Mouse (Mus musculus) forebrain, embryonic 13.5 days (tissue): ENCODE results near the gene Gpr62. TPM values are rescaled to one million over a fixed set of nuclear protein-coding genes. Genes with fewer than 3 reads are reported as not detected.

Source experiments
- ATAC-seq: fragments of 200-750 bp; cut with Nextera tagmentation; 2 replicates; pipeline ENCODE4 v1.8.0; 2017
- H3K27ac ChIP-seq: fragments of 300-500 bp; sonication (generic); 2 replicates; pipeline ENCODE4 v1.5.1; 2015; ENCODE audit warnings: inconsistent platforms, mild to moderate bottlenecking, moderate library complexity
- H3K27me3 ChIP-seq: fragments of 300-500 bp; sonication (generic); 2 replicates; pipeline ENCODE4 v1.6.1; 2015; ENCODE audit warnings: mild to moderate bottlenecking, inconsistent platforms
- H3K36me3 ChIP-seq: fragments of 300-500 bp; sonication (generic); 2 replicates; pipeline ENCODE4 v1.6.1; 2015; ENCODE audit warnings: mild to moderate bottlenecking, inconsistent platforms; ENCODE audit not compliant: poor library complexity, severe bottlenecking
- H3K4me1 ChIP-seq: fragments of 300-500 bp; sonication (generic); 2 replicates; pipeline ENCODE4 v1.6.1; 2015; ENCODE audit warnings: inconsistent platforms
- H3K4me2 ChIP-seq: fragments of 300-500 bp; sonication (generic); 2 replicates; pipeline ENCODE4 v1.6.1; 2015; ENCODE audit warnings: inconsistent platforms, mild to moderate bottlenecking, moderate library complexity
- H3K4me3 ChIP-seq: fragments of 300-500 bp; sonication (generic); 2 replicates; pipeline ENCODE4 v1.5.1; 2015; ENCODE audit warnings: mild to moderate bottlenecking, inconsistent platforms
- H3K9ac ChIP-seq: fragments of 300-500 bp; sonication (generic); 2 replicates; pipeline ENCODE4 v1.6.1; 2015; ENCODE audit warnings: mild to moderate bottlenecking, inconsistent platforms
- H3K9me3 ChIP-seq: fragments of 300-500 bp; sonication (generic); replicated peaks from 2 replicates; pipeline ENCODE4 v1.6.1; 2016; ENCODE audit warnings: inconsistent platforms
- WGBS: fragments of 180-500 bp; shearing (Covaris S2); methylation state at CpG from one replicate; pipeline ENCODE4 v1.1.7; 2015; 5-methylcytosine and 5-hydroxymethylcytosine counted together
- polyA plus RNA-seq: library from polyadenylated mRNA; unstranded; fragments of >200 nt; fragmentation: Nextera tagmentation; extraction: Ambion mirVana; gene quantifications from 2 replicates; pipeline ENCODE4 v1.2.1, GENCODE M21; 2015

The Gpr62 gene
- polyA plus RNA-seq, 1 experiment from 2014 or later = 0.45 TPM

- no peaks in the 10 kb centered on the region; the same call in 1 of the 2 replicates for H3K27me3 ChIP-seq
- peaks cover 65% of the 10 kb centered on the region for H3K36me3 ChIP-seq
- ATAC-seq = no peak
- no peak overlapping the region for H3K27ac ChIP-seq
- H3K4me2 ChIP-seq = no peak overlapping the region
- no peak overlapping the region for H3K4me3 ChIP-seq
- H3K9ac ChIP-seq = no peak overlapping the region
- WGBS = 85% methylated on average over 16 of the region's 16 CpGs
- peaks cover 67% of the 10 kb centered on the region for H3K4me1 ChIP-seq
- no peaks in the 10 kb centered on the region for H3K9me3 ChIP-seq
These were observed 3.9 kb downstream of the Gpr62 start for GRCm38 (mm10) chr9:106461641-106462429.

- 96% methylated on average over 9 of the region's 9 CpGs for WGBS
- H3K9ac ChIP-seq = no peak overlapping the region
- no peak overlapping the region for H3K4me2 ChIP-seq
- peaks cover 71% of the 10 kb centered on the region for H3K36me3 ChIP-seq
- no peak overlapping the region for H3K4me3 ChIP-seq
- H3K27me3 ChIP-seq = no peaks in the 10 kb centered on the region; the same call in 1 of the 2 replicates
- no peak for ATAC-seq
- H3K9me3 ChIP-seq = no peaks in the 10 kb centered on the region
- peaks cover 72% of the 10 kb centered on the region for H3K4me1 ChIP-seq
- no peak overlapping the region for H3K27ac ChIP-seq
These were observed 4.7 kb downstream of the Gpr62 start for GRCm38 (mm10) chr9:106461026-106461415.

- Histone ChIP-seq H3K4me1 (peaks cover 72% of the 10 kb centered on the region), H3K36me3 (peaks cover 71% of the 10 kb centered on the region), H3K27ac (no peak overlapping the region), H3K4me3 (no peak overlapping the region), H3K27me3 (no peaks in the 10 kb centered on the region; the same call in 1 of the 2 replicates), H3K9me3 (no peaks in the 10 kb centered on the region), H3K4me2 (no peak overlapping the region), H3K9ac (no peak overlapping the region; the same call in 1 of the 2 replicates)
- no peak for ATAC-seq
- WGBS = 81% methylated on average over 18 of the region's 18 CpGs
These were observed 5.2 kb downstream of the Gpr62 start for GRCm38 (mm10) chr9:106460401-106461025.

GRCm38 (mm10) chr9:106459946-106460345 lies 5.8 kb downstream of the Gpr62 start:
- Histone ChIP-seq H3K27me3 (no peaks in the 10 kb centered on the region; the same call in 1 of the 2 replicates), H3K4me1 (peaks cover 72% of the 10 kb centered on the region), H3K9ac (peak overlapping the region; percentile 21; the same call in 1 of the 2 replicates), H3K27ac (peak overlapping the region; percentile 51), H3K36me3 (peaks cover 71% of the 10 kb centered on the region), H3K4me2 (no peak overlapping the region), H3K9me3 (no peaks in the 10 kb centered on the region), H3K4me3 (no peak overlapping the region)
- no peak for ATAC-seq
- WGBS = 83% methylated on average over 15 of the region's 15 CpGs

GRCm38 (mm10) chr9:106457920-106458319 lies 7.8 kb downstream of the Gpr62 start:
- Histone ChIP-seq H3K27me3 (no peaks in the 10 kb centered on the region), H3K4me3 (peak overlapping the region; percentile 81; the same call in 1 of the 2 replicates), H3K27ac (peak overlapping the region; percentile 96; the same call in 1 of the 2 replicates), H3K9me3 (no peaks in the 10 kb centered on the region), H3K36me3 (peaks cover 54% of the 10 kb centered on the region), H3K4me1 (peaks cover 68% of the 10 kb centered on the region), H3K4me2 (peak overlapping the region; percentile 98), H3K9ac (peak overlapping the region; percentile 97; the same call in 1 of the 2 replicates)
- WGBS = 51% methylated on average over 5 of the region's 5 CpGs
- no peak for ATAC-seq

- Histone ChIP-seq H3K4me2 (peak overlapping the region; percentile 98), H3K9me3 (no peaks in the 10 kb centered on the region), H3K9ac (peak overlapping the region; percentile 97), H3K36me3 (peaks cover 47% of the 10 kb centered on the region), H3K27me3 (no peaks in the 10 kb centered on the region), H3K4me3 (peak overlapping the region; percentile 81), H3K4me1 (peaks cover 75% of the 10 kb centered on the region), H3K27ac (peak overlapping the region; percentile 96)
- 33% methylated on average over 9 of the region's 9 CpGs for WGBS
- no peak for ATAC-seq
These were observed 8.6 kb downstream of the Gpr62 start for GRCm38 (mm10) chr9:106457163-106457559.

- no peaks in the 10 kb centered on the region for H3K27me3 ChIP-seq
- peak overlapping the region; percentile 96 for H3K27ac ChIP-seq
- peak overlapping the region; percentile 98 for H3K4me2 ChIP-seq
- no peaks in the 10 kb centered on the region for H3K9me3 ChIP-seq
- peak overlapping the region; percentile 81 for H3K4me3 ChIP-seq
- ATAC-seq = no peak
- peaks cover 81% of the 10 kb centered on the region for H3K4me1 ChIP-seq
- peaks cover 41% of the 10 kb centered on the region for H3K36me3 ChIP-seq
- WGBS = 20% methylated on average over 13 of the region's 15 CpGs
- H3K9ac ChIP-seq = peak overlapping the region; percentile 97
These were observed 9.2 kb downstream of the Gpr62 start for GRCm38 (mm10) chr9:106456325-106457162.

GRCm38 (mm10) chr9:106454888-106455681 lies 10.7 kb downstream of the Gpr62 start:
- Histone ChIP-seq H3K4me2 (peak overlapping the region; percentile 98), H3K27ac (peak overlapping the region; percentile 96), H3K36me3 (peaks cover 26% of the 10 kb centered on the region), H3K4me1 (peaks cover 86% of the 10 kb centered on the region), H3K27me3 (no peaks in the 10 kb centered on the region), H3K9ac (peak overlapping the region; percentile 97), H3K9me3 (no peaks in the 10 kb centered on the region), H3K4me3 (peak overlapping the region; percentile 81)
- 0% methylated on average over 17 of the region's 17 CpGs for WGBS
- peak; percentile 36 for ATAC-seq

- H3K4me1 ChIP-seq = peaks cover 78% of the 10 kb centered on the region
- WGBS = 2% methylated on average over 15 of the region's 20 CpGs
These were observed 11.5 kb downstream of the Gpr62 start for GRCm38 (mm10) chr9:106454071-106454761.

GRCm38 (mm10) chr9:106453271-106454070 lies 12.3 kb downstream of the Gpr62 start, which contains the start of gene Pcbp4:
Gene Pcbp4, plus strand, starts transcription at chr9:106453291.
- 2% methylated on average over 44 of the region's 74 CpGs for WGBS
- peak within 1 kb of the TSS; percentile 81 for H3K4me3 ChIP-seq
- no peaks in the 10 kb centered on the region for H3K9me3 ChIP-seq
- peak within 1 kb of the TSS; percentile 97 for H3K9ac ChIP-seq
- H3K4me2 ChIP-seq = peak within 1 kb of the TSS; percentile 98
- no peaks in the 10 kb centered on the region for H3K27me3 ChIP-seq
- H3K4me1 ChIP-seq = peaks cover 77% of the 10 kb centered on the region
- peak; percentile 82 for ATAC-seq
- H3K36me3 ChIP-seq = peaks cover 22% of the 10 kb centered on the region
- peak within 1 kb of the TSS; percentile 96 for H3K27ac ChIP-seq

More at GRCm38 (mm10) chr9:106454071-106454761, 11.5 kb downstream of the Gpr62 start:
- ATAC-seq = peak; percentile 7
- Histone ChIP-seq H3K9me3 (no peaks in the 10 kb centered on the region), H3K9ac (peak overlapping the region; percentile 97), H3K27ac (peak overlapping the region; percentile 96), H3K4me2 (peak overlapping the region; percentile 98), H3K27me3 (no peaks in the 10 kb centered on the region), H3K36me3 (peaks cover 22% of the 10 kb centered on the region), H3K4me3 (peak overlapping the region; percentile 81)
